Mouse (Mus musculus) ovary, postnatal 36 days (tissue): ENCODE data around the gene Hist1h2ag.

Experiments used
- DNase-seq: peaks from one replicate; pipeline ENCODE4 v3.0.0; 2022; ENCODE audit warnings: low spot score, mixed read lengths

Gene Hist1h2ag

GRCm38 (mm10) chr13:22036986-22037385 is 5.8 kb downstream of the Hist1h2ag start:
- DNase-seq, result no peak

GRCm38 (mm10) chr13:22036149-22036956 is 6.4 kb downstream of the Hist1h2ag start:
- no peak for DNase-seq

DNA sequence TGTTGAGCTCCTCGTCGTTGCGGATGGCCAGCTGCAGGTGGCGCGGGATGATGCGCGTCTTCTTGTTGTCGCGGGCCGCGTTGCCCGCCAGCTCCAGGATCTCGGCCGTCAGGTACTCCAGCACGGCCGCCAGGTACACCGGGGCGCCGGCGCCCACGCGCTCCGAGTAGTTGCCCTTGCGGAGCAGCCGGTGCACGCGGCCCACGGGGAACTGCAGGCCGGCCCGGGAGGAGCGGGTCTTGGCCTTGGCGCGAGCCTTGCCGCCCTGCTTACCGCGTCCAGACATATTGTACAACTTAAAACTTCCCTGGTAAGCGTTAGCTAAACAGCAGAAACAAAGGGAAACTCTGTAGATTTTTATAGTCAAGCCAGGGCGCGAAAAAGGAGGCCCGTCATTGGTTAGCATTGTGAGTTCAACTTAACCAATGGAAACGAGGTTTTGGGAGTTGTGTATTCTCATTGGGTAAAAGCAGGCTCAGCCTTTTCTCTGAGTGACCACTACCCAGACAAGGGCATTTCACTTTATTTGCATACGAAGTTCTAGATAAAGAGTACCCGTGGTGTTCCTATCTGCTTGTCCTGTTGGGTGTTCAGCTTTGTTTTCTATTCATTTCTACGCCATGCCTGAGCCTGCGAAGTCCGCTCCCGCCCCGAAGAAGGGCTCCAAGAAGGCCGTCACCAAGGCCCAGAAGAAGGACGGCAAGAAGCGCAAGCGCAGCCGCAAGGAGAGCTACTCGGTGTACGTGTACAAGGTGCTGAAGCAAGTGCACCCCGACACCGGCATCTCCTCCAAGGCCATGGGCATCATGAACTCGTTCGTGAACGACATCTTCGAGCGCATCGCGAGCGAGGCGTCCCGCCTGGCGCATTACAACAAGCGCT is 7.2 kb downstream of the Hist1h2ag start, which contains the start of the genes Hist1h2ah and Hist1h2bk:
TSS of gene Hist1h2ah (minus strand) at position 302 of the 882 bp plus-strand sequence.
TSS of gene Hist1h2bk (plus strand) at position 604 of the 882 bp plus-strand sequence.
- DNase-seq, result peak; percentile 69

DNA sequence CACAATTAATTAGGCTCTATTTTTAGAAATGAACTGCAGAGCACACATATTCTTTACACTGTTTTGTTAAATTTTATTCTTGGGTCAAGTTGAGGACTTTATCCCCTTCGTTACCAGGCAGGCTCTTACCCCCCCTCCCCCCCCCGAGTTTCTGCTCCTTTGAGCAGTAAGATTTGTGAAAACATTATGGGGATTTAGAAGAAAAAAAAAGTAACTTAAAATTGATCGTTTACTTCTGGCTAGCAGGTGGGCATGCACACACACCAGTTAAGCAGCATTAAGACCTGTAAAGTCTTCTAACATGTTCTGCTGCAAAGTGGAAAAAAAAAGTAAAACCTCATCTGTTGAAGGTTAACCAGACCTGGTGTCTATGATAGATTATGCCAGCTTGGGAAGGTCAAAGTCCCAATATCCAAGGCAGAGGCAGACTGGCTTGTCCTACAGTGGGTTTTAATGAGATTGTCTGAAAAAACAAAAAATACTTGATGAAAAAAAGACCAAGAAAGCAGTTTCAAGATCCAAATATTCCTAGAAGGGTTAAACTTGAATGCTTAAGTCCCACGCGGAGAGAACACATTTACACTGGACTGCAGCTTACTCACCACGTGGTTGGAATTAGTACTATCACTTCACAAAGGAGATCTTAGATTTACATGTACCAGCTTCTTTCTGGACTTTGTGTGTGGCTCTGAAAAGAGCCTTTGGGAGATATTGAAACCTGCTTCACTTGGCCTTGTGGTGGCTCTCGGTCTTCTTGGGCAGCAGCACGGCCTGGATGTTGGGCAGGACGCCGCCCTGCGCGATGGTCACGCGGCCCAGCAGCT is 8.1 kb downstream of the Hist1h2ag start:
- DNase-seq, result no peak

DNA sequence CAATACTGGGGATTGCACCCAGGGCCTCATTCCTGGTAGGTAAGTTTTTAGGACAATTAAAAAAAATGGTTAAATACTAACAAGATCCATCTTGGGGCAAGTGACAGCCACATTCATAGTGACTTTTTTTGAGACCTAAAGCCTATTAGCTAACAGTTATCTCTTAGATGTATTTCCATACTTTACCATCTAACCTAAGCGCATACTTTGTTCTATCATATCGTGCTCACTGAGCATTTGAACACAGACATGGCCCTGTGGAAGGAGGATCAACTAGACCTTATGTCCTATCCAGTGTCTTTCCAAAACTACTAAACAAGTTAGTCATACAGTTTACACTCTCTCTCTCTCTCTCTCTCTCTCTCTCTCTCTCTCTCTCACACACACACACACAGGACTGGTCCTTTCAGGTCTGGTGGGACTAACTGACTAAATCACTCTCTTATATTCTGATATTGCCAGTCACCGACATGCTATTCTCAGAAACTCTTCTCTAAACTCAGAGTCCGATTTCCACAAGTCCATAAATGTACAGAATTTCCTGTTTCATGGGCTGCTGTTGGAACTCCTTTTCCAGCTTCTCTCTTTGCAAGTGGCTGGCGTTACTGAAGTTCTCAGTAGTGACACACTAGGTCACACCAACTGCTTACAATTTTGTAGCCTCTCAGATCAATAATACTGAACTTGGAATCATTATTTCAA is 8.9 kb downstream of the Hist1h2ag start:
- no peak for DNase-seq

DNA sequence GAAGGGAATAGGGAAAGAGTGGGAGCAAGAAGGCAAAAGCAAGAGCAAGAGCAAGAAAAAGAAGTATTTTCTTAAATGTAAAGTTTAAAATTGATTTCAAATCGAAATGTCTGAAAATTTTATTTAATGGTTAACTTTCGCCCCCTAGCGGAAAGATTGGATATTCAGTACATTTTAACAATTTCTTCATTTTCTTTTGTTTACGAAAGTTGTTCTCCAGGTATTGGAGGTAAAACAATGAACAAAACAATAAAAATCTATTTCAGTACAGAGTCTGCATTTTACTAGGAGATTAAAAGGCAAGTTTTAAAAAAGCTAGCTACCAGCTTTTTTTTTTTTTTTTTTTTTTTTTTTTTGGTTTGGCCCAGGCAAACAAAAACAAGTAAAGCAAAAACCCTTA is 12.3 kb downstream of the Hist1h2ag start:
- no peak for DNase-seq

GRCm38 (mm10) chr13:22029928-22030327 is 12.8 kb downstream of the Hist1h2ag start:
- DNase-seq, result no peak

DNA sequence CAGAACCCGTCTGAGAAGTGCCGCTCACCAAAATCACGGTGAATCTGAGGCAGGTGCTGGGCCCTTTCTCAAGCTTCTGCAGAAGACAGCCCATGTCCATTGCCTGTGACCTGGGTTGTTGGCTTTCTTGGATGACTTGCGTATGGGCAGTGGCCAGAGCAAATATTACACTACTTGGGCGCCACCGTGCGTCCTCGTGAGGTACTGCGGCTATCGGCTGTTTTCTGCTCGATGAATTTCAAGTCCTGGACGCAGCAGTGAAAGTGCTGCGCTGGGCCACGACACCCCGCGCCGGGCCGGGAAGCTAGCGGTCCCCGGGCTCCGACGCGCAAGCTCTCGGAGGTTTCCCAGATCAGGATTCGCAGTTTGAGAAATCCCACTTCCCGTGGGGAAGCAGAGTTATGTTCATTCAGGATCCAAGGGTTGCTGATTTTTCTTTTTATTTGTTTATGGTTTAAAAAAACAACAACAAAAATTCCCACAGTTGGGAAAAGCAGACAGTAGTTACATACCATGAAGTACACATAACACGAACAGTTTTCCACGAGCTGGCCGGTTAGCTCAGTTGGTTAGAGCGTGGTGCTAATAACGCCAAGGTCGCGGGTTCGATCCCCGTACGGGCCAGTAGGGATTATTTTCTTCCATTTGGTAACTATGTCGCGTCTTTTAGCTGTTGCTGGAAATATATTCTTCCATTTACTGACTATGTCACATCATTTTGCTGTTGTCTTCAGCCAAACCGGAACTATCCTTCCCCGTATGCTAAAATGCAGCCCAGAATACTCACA is 13.9 kb downstream of the Hist1h2ag start:
- peak; percentile 92 for DNase-seq

DNA sequence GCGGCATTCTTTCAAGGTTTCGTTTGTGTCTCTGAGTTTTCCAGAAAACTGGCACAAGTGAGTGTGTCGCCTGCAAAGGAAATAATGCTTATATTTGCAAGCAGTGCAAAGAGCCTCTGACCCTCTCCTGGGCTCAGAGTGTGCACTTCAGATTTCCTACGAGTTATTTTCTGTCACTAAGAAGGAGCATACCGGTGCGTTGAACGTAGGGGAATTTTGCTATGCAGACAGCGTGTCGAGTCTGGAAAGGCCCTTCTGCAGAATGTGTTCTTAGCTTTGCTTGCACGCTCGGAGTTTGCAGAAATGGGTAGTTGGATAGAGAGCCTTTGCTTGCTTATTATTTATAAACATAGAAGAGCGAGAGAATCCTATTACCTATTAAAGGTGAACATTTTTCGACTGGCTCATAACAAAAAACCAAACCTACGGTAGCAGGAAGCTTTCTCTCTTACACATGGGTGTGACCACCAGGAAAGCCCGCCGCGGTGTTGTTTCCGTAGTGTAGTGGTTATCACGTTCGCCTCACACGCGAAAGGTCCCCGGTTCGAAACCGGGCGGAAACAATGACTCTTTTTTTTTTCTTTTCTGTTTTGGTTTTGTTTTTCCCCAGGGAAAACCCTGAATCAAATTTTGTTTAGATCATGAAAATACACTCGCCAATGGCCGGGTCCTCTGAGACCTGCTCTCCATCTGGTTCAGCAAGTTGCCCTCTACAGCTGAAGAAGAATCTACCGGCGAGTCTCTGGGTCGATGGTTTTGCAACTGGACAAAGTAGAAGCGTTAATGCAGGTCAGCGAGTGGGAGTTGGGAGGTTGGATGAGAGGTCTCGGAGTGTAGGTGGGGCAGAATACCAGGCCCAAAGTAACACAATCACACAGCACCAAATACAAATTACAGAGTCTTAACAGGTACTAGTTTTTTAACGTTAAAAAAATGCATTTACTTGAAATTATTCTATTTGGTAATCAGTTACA is 16.4 kb downstream of the Hist1h2ag start:
- DNase-seq, result peak; percentile 81

DNA sequence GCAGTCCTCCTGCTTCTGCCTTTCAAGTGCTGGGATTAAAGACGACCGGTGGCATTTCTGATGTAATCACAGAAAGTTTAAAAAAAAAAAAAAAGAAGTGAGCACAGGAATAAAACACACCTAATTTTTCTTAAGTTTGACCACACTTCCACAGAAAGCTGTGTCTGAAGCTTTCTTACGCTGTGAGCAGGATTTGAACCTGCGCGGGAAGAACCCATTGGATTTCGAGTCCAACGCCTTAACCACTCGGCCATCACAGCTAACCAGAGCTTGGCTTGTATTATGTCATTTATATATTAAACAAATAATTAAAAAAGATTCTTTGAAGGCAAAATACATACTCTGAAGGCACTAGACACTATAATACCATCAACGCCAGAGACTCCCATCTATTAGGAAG is 20.5 kb downstream of the Hist1h2ag start:
- peak; percentile 64 for DNase-seq

- DNase-seq, result no peak
Observed at GRCm38 (mm10) chr13:22021581-22021980, 21.2 kb downstream of the Hist1h2ag start.

- DNase-seq, result peak; percentile 56
Observed at GRCm38 (mm10) chr13:22020901-22021339, 21.8 kb downstream of the Hist1h2ag start.

DNA sequence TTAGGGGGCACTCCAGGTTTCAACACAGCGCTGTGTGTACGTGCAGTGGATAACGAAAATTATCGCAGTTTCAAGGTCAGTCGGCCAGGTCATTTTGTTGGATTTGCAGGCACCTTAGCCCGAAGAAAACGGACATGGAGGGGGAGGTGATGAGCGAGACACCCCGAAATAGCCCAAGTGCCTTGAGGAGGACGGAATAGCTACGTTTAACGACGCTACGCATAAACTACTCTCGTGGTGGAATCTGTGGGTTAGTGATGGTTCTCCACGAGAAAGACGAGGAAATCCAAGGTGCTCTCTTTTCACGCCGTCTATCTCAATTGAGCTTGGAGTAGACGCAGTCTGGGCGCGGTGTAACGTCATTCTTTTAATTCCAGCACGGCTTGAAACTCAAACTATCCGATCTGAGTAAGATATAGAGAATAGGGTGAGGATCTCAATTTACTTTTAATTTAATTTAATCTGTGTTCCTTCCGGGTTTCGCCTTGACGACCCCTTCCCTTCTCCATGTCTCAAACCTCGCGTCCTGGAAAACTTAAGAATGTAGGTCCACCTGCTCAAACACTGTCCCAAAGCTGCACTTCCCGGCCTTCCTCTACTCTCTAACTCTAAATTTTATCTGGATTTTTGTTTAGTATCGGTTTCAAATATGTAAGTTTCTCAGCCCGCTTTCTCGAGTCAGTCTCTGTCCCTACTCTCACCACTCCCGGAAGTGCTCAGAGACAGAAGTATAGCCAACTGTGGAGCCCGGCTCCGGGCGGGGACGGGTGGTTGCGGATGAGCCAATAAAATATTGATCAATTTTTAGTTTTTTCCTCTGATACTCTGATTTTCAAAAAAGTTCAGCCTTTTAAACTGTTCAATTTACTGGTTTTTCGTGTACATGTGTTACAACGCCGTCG is 22.6 kb downstream of the Hist1h2ag start:
- no peak for DNase-seq

GRCm38 (mm10) chr13:22015479-22016450 is 27.0 kb downstream of the Hist1h2ag start:
- DNase-seq, result peak; percentile 58

- no peak for DNase-seq
Observed at GRCm38 (mm10) chr13:22014411-22014845, 28.3 kb downstream of the Hist1h2ag start.

- DNase-seq, result no peak
Observed at GRCm38 (mm10) chr13:22013716-22014115, 29.0 kb downstream of the Hist1h2ag start.

- no peak for DNase-seq
Observed at GRCm38 (mm10) chr13:22009642-22010041, 33.1 kb downstream of the Hist1h2ag start, which contains the start of gene Prss16. TSS of gene Prss16 (minus strand) at chr13:22009742.
